Mouse (Mus musculus) left cerebral cortex, postnatal 14 days (tissue): ENCODE results near the gene Ccdc33. TPM values are rescaled to one million over a fixed set of nuclear protein-coding genes. Genes with fewer than 3 reads are reported as not detected.
A peak's percentile ranks its signal among the peaks of the same experiment; 100 is the strongest.

ENCODE experiments used
- DNase-seq, 2 experiments: peaks; one replicate each; pipeline ENCODE4 v3.0.0; 2021 to 2022; ENCODE audit warnings: low spot score in 2 of 2, mixed read lengths in 1 of 2
- intact Hi-C: fragments of 180-260 bp; cut with DNase I; formaldehyde crosslinking; loops from one replicate; pipeline ENCODE4 v1.15.1; 2025
- total RNA-seq, 2 experiments: library from RNA; stranded (reverse); gene quantifications; 2 replicates each; pipeline ENCODE4 v1.2.3; 2021

The Ccdc33 gene
- total RNA-seq, 2 experiments from 2014 or later = 0.42 to 1.3 TPM

- DNase-seq = no peak
- intact Hi-C loops = loop anchor here (5.0 kb wide), 1 partner anchor 246 kb away; no protein-coding TSS in a partner anchor
These were observed 82.5 kb downstream of the Ccdc33 start for GRCm38 (mm10) chr9:58035951-58036698.

GRCm38 (mm10) chr9:58035519-58035918, 83.1 kb downstream of the Ccdc33 start:
- intact Hi-C loops = loop anchor here (5.0 kb wide), 1 partner anchor 247 kb away; no protein-coding TSS in a partner anchor
- peak; percentile 37 to 68 for DNase-seq

GRCm38 (mm10) chr9:58031895-58032294, 86.7 kb downstream of the Ccdc33 start:
- no peak for DNase-seq
- intact Hi-C loops = no loop called here

- intact Hi-C loops = no loop called here
These were observed 89.0 kb downstream of the Ccdc33 start for GRCm38 (mm10) chr9:58029635-58030034.

GRCm38 (mm10) chr9:58028841-58029240, 89.8 kb downstream of the Ccdc33 start:
- intact Hi-C loops = no loop called here
- DNase-seq = no peak

More at GRCm38 (mm10) chr9:58029635-58030034, 89.0 kb downstream of the Ccdc33 start:
- no peak for DNase-seq

GRCm38 (mm10) chr9:58027426-58028180, 91.0 kb downstream of the Ccdc33 start:
- intact Hi-C loops = no loop called here
- DNase-seq = no peak

GRCm38 (mm10) chr9:58025995-58026394, 92.6 kb downstream of the Ccdc33 start:
- intact Hi-C loops = no loop called here
- DNase-seq = no peak

GRCm38 (mm10) chr9:58018385-58018784, 100.2 kb downstream of the Ccdc33 start:
- intact Hi-C loops = no loop called here
- no peak for DNase-seq

GRCm38 (mm10) chr9:58016962-58017361, 101.7 kb downstream of the Ccdc33 start:
- DNase-seq = no peak
- intact Hi-C loops = no loop called here

GRCm38 (mm10) chr9:58015856-58016255, 102.8 kb downstream of the Ccdc33 start:
- intact Hi-C loops = no loop called here

GRCm38 (mm10) chr9:58014393-58015160, 104.0 kb downstream of the Ccdc33 start:
- intact Hi-C loops = no loop called here
- DNase-seq = no peak

More at GRCm38 (mm10) chr9:58015856-58016255, 102.8 kb downstream of the Ccdc33 start:
- DNase-seq = no peak

- intact Hi-C loops = no loop called here
- peak in 1 of 2 experiments; percentile 64 for DNase-seq
These were observed 105.7 kb downstream of the Ccdc33 start for GRCm38 (mm10) chr9:58012935-58013334.

GRCm38 (mm10) chr9:58012486-58012885, 106.1 kb downstream of the Ccdc33 start:
- DNase-seq = no peak
- intact Hi-C loops = no loop called here

- intact Hi-C loops = no loop called here
- no peak for DNase-seq
These were observed 107.1 kb downstream of the Ccdc33 start for GRCm38 (mm10) chr9:58011552-58011951.

- intact Hi-C loops = no loop called here
These were observed 107.6 kb downstream of the Ccdc33 start for GRCm38 (mm10) chr9:58011027-58011426.

GRCm38 (mm10) chr9:58009588-58009987, 109.0 kb downstream of the Ccdc33 start:
- no peak for DNase-seq
- intact Hi-C loops = no loop called here

More at GRCm38 (mm10) chr9:58011027-58011426, 107.6 kb downstream of the Ccdc33 start:
- no peak for DNase-seq

GRCm38 (mm10) chr9:58009015-58009362, 109.6 kb downstream of the Ccdc33 start:
- intact Hi-C loops = no loop called here
- peak in 1 of 2 experiments; percentile 49 for DNase-seq

GRCm38 (mm10) chr9:58008336-58009014, 110.1 kb downstream of the Ccdc33 start:
- intact Hi-C loops = no loop called here
- DNase-seq = no peak

- DNase-seq = no peak
These were observed 112.7 kb downstream of the Ccdc33 start, which contains the start of gene Cyp11a1 for GRCm38 (mm10) chr9:58005753-58006461. TSS of gene Cyp11a1 (plus strand) at chr9:58006411.

More at GRCm38 (mm10) chr9:58005753-58006461, 112.7 kb downstream of the Ccdc33 start, which contains the start of gene Cyp11a1:
- intact Hi-C loops = no loop called here
